Mouse (Mus musculus) myocyte (in vitro differentiated cells): ENCODE measurements at regions not wholly inside any gene's neighbourhood (a gene's known extent, or its start where the extent isn't known, plus 50 kb on each side); places are given as distances from the start of the nearest gene placed in this dataset.

Experiments used
- CEBPB ChIP-seq: IDR thresholded peaks from 2 replicates; pipeline ENCODE4 v1.6.1; 2011; ENCODE audit warnings: mild to moderate bottlenecking, moderate library complexity; ENCODE audit not compliant: poor library complexity, insufficient read depth, severe bottlenecking
- E2F4 ChIP-seq: IDR thresholded peaks from one replicate; pipeline ENCODE4 v1.6.1; 2011; ENCODE audit warnings: mild to moderate bottlenecking, control low read depth, moderate library complexity; ENCODE audit not compliant: insufficient read depth
- MAX ChIP-seq: IDR thresholded peaks from one replicate; pipeline ENCODE4 v1.6.1; 2011; ENCODE audit warnings: low read depth, mild to moderate bottlenecking, control low read depth
- MYOD1 ChIP-seq, 3 experiments: IDR thresholded peaks; one replicate each; pipeline ENCODE4 v1.6.1; 2011; ENCODE audit warnings: control low read depth in 2 of 3, low read depth in 2 of 3, mild to moderate bottlenecking in 2 of 3, moderate library complexity in 1 of 3; ENCODE audit not compliant: insufficient read length in 2 of 3, control insufficient read depth in 1 of 3
- MYOG ChIP-seq, 3 experiments: IDR thresholded peaks; one replicate each; pipeline ENCODE4 v1.6.1; 2011; ENCODE audit warnings: control low read depth in 2 of 3, low read depth in 2 of 3, mild to moderate bottlenecking in 2 of 3; ENCODE audit not compliant: insufficient read length in 2 of 3, control insufficient read depth in 1 of 3, insufficient read depth in 1 of 3
- POLR2A ChIP-seq: IDR thresholded peaks from one replicate; pipeline ENCODE4 v1.6.1; 2011; ENCODE audit warnings: low read depth, mild to moderate bottlenecking, control low read depth, moderate library complexity; ENCODE audit not compliant: insufficient read length
- POLR2AphosphoS2 ChIP-seq: IDR thresholded peaks from one replicate; pipeline ENCODE4 v1.6.1; 2011; ENCODE audit warnings: low read depth, control low read depth; ENCODE audit not compliant: insufficient read length
- REST ChIP-seq: IDR thresholded peaks from one replicate; pipeline ENCODE4 v1.6.1; 2011; ENCODE audit warnings: mild to moderate bottlenecking, control low read depth, moderate library complexity; ENCODE audit not compliant: insufficient read depth, insufficient read length
- SRF ChIP-seq: IDR thresholded peaks from one replicate; pipeline ENCODE4 v1.6.1; 2011; ENCODE audit warnings: low read depth; ENCODE audit not compliant: control insufficient read depth, insufficient read length
- TCF12 ChIP-seq: IDR thresholded peaks from one replicate; pipeline ENCODE4 v1.6.1; 2011; ENCODE audit warnings: mild to moderate bottlenecking, control low read depth; ENCODE audit not compliant: poor library complexity, insufficient read depth, severe bottlenecking
- TCF3 ChIP-seq: IDR thresholded peaks from one replicate; pipeline ENCODE4 v1.6.1; 2011; ENCODE audit warnings: low read depth, control low read depth; ENCODE audit not compliant: insufficient read length
- USF1 ChIP-seq: IDR thresholded peaks from one replicate; pipeline ENCODE4 v1.6.1; 2011; ENCODE audit warnings: low read depth, mild to moderate bottlenecking, control low read depth, moderate library complexity

GRCm38 (mm10) chr5:51671190-51671589 lies 103.7 kb upstream of the Ppargc1a start:
- no peak for TF ChIP-seq POLR2A
- TF ChIP-seq TCF12, result no peak
- TF ChIP-seq MAX, result no peak
- TF ChIP-seq USF1, result no peak
- TF ChIP-seq CEBPB, result no peak
- TF ChIP-seq REST, result no peak
- no peak for TF ChIP-seq MYOG (IDR thresholded peaks at IDR 0.05; ENCODE audit: control insufficient read depth in 1 of 3, insufficient read depth in 1 of 3, insufficient read length in 2 of 3, low read depth in 2 of 3)
- no peak for TF ChIP-seq SRF
- no peak for TF ChIP-seq POLR2AphosphoS2
- no peak for TF ChIP-seq MYOD1 (IDR thresholded peaks at IDR 0.05; ENCODE audit: control insufficient read depth in 1 of 3, insufficient read length in 2 of 3, low read depth in 2 of 3)
- no peak for TF ChIP-seq E2F4
- TF ChIP-seq TCF3, result no peak
